Mouse (Mus musculus) liver, adult 2 months (tissue): ENCODE results near the gene H2-DMb1.

Experiments
- CTCF ChIP-seq: fragments of 200-500 bp; IDR thresholded peaks from 2 replicates; pipeline ENCODE4 v1.5.1; 2011; ENCODE audit warnings: low read depth, low read length, control low read depth
- POLR2A ChIP-seq: fragments of 200-500 bp; IDR thresholded peaks from 2 replicates; pipeline ENCODE4 v1.6.1; 2011; ENCODE audit warnings: low read length, control low read depth; ENCODE audit not compliant: insufficient read depth; ENCODE audit errors: extremely low read depth

GRCm38 (mm10) chr17:34131911-34132310 is 21.0 kb upstream of the H2-DMb1 start:
- no peak for TF ChIP-seq CTCF
- TF ChIP-seq POLR2A: no peak
